Mouse (Mus musculus): ENCODE measurements at regions not wholly inside any gene's neighbourhood (a gene's known extent, or its start where the extent isn't known, plus 50 kb on each side); places are given as distances from the start of the nearest gene placed in this dataset.

DNA sequence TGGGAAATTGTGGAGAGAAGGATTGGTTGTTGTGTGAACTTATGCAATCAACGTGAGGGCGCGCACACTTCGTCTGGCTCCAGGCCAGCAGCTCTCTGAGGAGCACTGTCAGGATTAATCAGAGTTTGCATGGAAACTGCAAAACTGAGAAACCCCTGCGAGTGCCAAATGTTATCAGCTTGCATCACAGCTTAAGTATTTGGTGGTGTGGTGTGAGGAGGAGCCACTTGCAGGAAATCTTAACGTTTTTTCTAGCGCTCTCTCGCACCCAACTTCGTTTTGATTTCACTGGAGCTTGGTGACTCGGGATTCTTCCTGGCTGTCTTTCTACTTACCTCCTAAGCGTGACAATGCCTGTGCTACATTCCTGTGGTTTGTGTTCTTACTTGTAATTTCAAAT is 261.9 kb downstream of the Hhipl2 start:
- Histone ChIP-seq H3K4me1 (no peaks in the 10 kb centered on the region), H3K27ac (no peak overlapping the region), H3K27me3 (ENCODE audit: poor library complexity, severe bottlenecking) (no peaks in the 10 kb centered on the region), H3K9me3 (no peaks in the 10 kb centered on the region), H3K4me3 (no peak overlapping the region), H3K36me3 (replicated peaks) (no peaks in the 10 kb centered on the region)
- DNase-seq (ENCODE audit: extremely low spot score, low spot score) = no peak
- 81% methylated on average over 11 of the region's 11 CpGs for WGBS

DNA sequence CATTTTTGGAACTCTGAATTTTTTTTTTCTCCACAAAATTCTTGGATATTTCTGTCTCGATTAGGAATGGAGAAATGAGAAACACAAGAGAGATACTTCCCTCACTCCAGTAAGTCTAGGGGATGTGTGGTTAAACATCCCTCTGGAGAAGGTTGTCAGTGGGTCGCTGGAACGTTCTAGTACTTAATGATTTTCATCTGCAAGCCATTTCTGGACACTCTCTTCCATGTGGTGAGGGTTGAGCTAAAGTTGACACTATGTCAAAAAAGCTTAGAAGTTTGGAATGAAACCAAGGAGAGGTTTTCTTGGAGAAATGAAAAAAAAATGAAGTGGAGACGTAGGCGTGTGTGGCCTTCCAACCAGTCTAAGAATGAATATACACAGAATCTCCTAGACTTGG is 268.0 kb downstream of the Hhipl2 start:
- no peak for DNase-seq (ENCODE audit: extremely low spot score, low spot score)
- H3K27me3 ChIP-seq (ENCODE audit: poor library complexity, severe bottlenecking) = no peaks in the 10 kb centered on the region
- no peaks in the 10 kb centered on the region for H3K9me3 ChIP-seq
- WGBS = 92% methylated on average over 5 of the region's 5 CpGs
- no peak overlapping the region for H3K27ac ChIP-seq
- no peak overlapping the region for H3K4me3 ChIP-seq
- no peaks in the 10 kb centered on the region for H3K4me1 ChIP-seq
- no peaks in the 10 kb centered on the region for H3K36me3 ChIP-seq (replicated peaks)

DNA sequence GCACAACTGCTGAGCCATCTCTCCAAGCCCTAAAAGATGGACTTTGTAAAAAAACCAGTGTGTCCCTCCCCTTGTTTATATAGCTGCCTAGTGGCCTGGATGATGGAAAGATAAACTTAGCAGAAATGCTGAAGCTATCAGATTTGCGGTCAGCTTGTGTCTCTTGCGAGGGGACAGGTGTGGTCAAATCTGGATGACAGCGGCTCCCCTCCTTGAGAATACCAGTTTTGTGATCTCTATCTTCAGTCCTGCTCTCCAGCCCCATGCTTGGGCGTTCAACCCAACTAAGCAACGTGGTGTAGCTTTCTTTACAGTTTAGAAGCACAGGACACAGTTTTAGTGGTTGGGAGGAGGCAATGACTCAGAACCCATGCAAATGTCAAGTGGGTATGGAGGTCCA is 274.7 kb downstream of the Hhipl2 start:
- WGBS = 89% methylated on average over 5 of the region's 5 CpGs
- no peaks in the 10 kb centered on the region for H3K4me1 ChIP-seq
- no peaks in the 10 kb centered on the region for H3K9me3 ChIP-seq
- H3K27me3 ChIP-seq (ENCODE audit: poor library complexity, severe bottlenecking) = no peaks in the 10 kb centered on the region
- H3K36me3 ChIP-seq (replicated peaks) = no peaks in the 10 kb centered on the region
- H3K4me3 ChIP-seq = no peak overlapping the region
- no peak for DNase-seq (ENCODE audit: extremely low spot score, low spot score)
- H3K27ac ChIP-seq = no peak overlapping the region

DNA sequence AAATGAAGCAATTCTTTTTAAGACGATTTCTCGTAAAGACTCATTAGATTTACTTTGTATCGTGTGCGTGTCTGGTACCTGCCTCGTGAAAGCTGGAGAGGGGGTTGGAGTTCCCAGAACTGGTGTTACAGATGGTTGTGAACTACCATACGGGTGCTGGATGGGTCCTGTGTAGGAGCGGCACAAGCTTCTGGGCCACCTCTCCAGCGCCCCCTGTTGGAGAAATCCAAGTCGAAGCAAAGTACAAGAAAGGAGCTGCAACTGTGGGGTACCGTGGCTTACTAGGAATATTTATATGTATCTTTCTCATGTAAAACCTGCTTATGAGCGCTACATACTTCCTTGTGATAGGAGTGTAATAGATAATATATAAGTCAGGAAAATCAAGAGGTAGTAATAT is 281.3 kb downstream of the Hhipl2 start:
- no peak overlapping the region for H3K27ac ChIP-seq
- H3K36me3 ChIP-seq (replicated peaks) = no peaks in the 10 kb centered on the region
- no peak for DNase-seq (ENCODE audit: extremely low spot score, low spot score)
- no peak overlapping the region for H3K4me3 ChIP-seq
- H3K4me1 ChIP-seq = no peaks in the 10 kb centered on the region
- WGBS = 82% methylated on average over 11 of the region's 11 CpGs
- no peaks in the 10 kb centered on the region for H3K9me3 ChIP-seq
- no peaks in the 10 kb centered on the region for H3K27me3 ChIP-seq (ENCODE audit: poor library complexity, severe bottlenecking)

DNA sequence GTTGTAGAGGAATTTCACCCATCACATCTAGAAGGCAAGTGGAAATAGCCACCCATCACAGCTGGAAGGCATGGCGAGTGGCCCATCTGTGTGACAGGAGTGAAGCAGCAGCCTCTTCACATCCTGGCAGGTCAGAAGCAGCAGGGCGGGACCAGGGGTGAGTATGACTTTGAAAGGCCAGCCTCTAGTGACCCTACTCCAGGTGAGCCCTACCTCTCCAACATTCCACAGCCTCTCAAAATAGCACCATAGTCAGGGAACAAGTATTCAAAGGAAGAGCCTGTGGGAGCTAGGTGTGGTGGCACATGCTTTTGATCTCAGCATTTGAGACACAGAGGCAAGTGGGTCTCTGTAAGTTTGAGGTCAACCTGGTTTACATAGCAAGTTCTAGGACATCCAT is 284.9 kb downstream of the Hhipl2 start:
- 88% methylated on average over 2 of the region's 2 CpGs for WGBS
- no peak for DNase-seq (ENCODE audit: extremely low spot score, low spot score)

DNA sequence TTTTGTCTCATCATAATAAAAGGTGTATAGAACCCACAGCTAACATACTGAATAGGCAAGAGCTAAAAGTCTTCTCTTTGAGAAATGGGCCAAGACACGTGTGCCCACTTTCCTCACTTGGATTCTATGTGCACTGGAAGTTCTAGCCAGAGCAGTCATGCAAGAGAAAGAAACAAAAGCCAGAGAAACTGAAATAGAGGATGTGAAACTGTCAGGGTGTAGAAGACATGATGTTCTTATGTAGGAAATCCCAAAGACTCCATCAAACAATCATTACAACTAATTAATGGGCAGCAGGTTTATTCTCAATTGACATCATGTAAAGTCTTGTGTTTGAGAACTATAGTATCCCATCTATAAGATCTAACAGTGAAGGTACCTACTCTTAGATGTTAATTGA is 294.9 kb downstream of the Hhipl2 start:
- WGBS = 87% methylated on average over 1 of the region's 1 CpGs
- H3K4me3 ChIP-seq = no peak overlapping the region
- no peaks in the 10 kb centered on the region for H3K36me3 ChIP-seq (replicated peaks)
- H3K4me1 ChIP-seq = no peaks in the 10 kb centered on the region
- no peak overlapping the region for H3K27ac ChIP-seq
- no peaks in the 10 kb centered on the region for H3K9me3 ChIP-seq
- no peak for DNase-seq (ENCODE audit: extremely low spot score, low spot score)
- no peaks in the 10 kb centered on the region for H3K27me3 ChIP-seq (ENCODE audit: poor library complexity, severe bottlenecking)

More for the DNA sequence above, 284.9 kb downstream of the Hhipl2 start:
- no peaks in the 10 kb centered on the region for H3K4me1 ChIP-seq
- H3K27me3 ChIP-seq (ENCODE audit: poor library complexity, severe bottlenecking) = no peaks in the 10 kb centered on the region
- H3K36me3 ChIP-seq (replicated peaks) = no peaks in the 10 kb centered on the region
- H3K9me3 ChIP-seq = no peaks in the 10 kb centered on the region
- H3K4me3 ChIP-seq = no peak overlapping the region
- H3K27ac ChIP-seq = no peak overlapping the region

DNA sequence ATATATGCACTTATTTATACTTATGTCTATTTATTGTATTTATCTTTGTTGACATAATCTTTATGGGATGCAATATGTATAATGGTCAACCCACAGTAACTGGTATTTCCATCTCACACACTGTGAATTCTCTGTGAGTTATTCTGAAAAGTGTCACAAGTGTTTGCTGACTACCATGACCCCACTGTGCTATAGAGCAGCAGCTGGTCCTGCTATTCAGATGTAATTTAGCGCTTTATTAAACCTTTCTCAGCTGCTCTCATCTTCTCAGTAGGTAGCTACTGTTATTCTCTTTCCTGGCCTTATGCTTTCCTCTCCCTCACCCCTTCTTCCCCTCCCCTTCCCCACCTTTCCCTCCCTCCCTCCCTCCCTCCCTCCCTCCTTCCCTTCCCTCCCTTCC is 296.0 kb upstream of the Dusp10 start:
- DNase-seq (ENCODE audit: extremely low spot score, low spot score) = no peak
- Histone ChIP-seq H3K27me3 (ENCODE audit: poor library complexity, severe bottlenecking) (no peaks in the 10 kb centered on the region), H3K4me3 (no peak overlapping the region), H3K36me3 (replicated peaks) (no peaks in the 10 kb centered on the region), H3K4me1 (no peaks in the 10 kb centered on the region), H3K9me3 (no peaks in the 10 kb centered on the region), H3K27ac (no peak overlapping the region)
- 83% methylated on average over 1 of the region's 1 CpGs for whole genome bisulfite sequencing

DNA sequence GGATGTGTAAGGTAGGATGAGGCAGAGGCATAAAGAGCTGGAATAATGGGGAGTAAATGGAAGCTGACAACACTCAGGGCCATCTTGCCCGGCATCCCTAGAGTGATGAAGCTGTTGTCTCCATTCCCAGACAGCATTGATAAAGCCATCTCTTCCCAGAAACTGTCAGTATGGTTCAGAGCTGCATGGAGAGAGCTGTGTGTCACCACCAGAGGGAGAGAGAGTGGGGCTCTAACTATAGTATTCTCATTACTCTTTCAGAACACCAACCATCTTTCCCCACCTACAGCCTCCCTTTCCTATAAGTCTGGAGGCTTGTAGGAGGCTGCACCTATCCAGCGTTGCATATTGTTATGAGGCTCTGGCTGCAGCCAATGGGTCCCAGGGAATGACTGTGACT is 264.0 kb upstream of the Dusp10 start:
- no peak overlapping the region for H3K27ac ChIP-seq

DNA sequence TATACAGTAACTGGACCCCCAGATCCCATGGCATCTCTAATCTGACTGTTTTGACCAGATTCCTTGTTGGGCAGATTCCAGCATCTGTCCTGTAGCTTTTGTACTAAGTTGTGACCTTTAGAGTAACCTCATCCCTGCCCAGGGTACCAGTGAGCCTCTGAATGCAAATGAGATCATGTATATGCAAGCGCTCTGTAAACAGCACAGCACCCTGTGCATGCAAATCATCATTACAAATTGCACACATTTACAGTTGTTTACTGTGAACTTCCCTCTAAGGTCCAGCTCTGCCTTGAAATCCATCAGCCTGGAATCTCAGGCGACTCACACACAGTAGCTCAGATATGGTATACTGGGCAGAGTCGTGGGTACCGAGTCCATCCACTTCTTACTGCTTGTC is 258.6 kb upstream of the Dusp10 start:
- Histone ChIP-seq H3K4me1 (no peaks in the 10 kb centered on the region), H3K36me3 (replicated peaks) (no peaks in the 10 kb centered on the region), H3K4me3 (no peak overlapping the region), H3K27ac (no peak overlapping the region), H3K9me3 (no peaks in the 10 kb centered on the region), H3K27me3 (ENCODE audit: poor library complexity, severe bottlenecking) (no peaks in the 10 kb centered on the region)
- DNase-seq (ENCODE audit: extremely low spot score, low spot score) = no peak
- 93% methylated on average over 4 of the region's 4 CpGs for WGBS

More for the DNA sequence above, 264.0 kb upstream of the Dusp10 start:
- H3K9me3 ChIP-seq = no peaks in the 10 kb centered on the region
- H3K36me3 ChIP-seq (replicated peaks) = no peaks in the 10 kb centered on the region
- 86% methylated on average over 2 of the region's 2 CpGs for WGBS
- H3K4me3 ChIP-seq = no peak overlapping the region
- H3K4me1 ChIP-seq = 0 out of 2 replicates have a peak, but pooled peaks cover 1% of the 10 kb centered on the region
- DNase-seq (ENCODE audit: extremely low spot score, low spot score) = no peak
- no peaks in the 10 kb centered on the region for H3K27me3 ChIP-seq (ENCODE audit: poor library complexity, severe bottlenecking)

DNA sequence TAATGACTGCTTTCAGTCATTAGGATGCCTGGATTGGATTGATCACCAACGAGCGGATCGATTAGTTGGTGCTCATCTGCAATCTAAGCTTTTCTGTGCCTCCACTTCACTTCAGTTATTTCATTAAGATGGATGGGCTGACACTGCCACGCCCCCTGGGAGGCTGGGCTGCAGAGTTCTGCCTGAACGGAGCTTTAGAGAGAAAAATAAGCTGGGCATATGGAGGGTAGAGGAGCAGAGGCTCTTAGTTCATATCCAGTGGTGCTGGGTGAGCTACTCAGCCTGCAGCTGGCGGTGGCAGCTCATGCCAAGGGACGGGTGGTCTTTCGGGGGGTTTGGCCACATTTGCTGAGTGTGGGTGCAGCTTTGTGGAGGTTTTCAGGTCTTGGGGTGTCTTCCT is 256.4 kb upstream of the Dusp10 start:
- no peak for DNase-seq (ENCODE audit: extremely low spot score, low spot score)
- Histone ChIP-seq H3K4me3 (no peak overlapping the region), H3K36me3 (replicated peaks) (no peaks in the 10 kb centered on the region), H3K27me3 (ENCODE audit: poor library complexity, severe bottlenecking) (no peaks in the 10 kb centered on the region), H3K4me1 (no peaks in the 10 kb centered on the region), H3K9me3 (no peaks in the 10 kb centered on the region), H3K27ac (no peak overlapping the region)
- 84% methylated on average over 8 of the region's 8 CpGs for WGBS

DNA sequence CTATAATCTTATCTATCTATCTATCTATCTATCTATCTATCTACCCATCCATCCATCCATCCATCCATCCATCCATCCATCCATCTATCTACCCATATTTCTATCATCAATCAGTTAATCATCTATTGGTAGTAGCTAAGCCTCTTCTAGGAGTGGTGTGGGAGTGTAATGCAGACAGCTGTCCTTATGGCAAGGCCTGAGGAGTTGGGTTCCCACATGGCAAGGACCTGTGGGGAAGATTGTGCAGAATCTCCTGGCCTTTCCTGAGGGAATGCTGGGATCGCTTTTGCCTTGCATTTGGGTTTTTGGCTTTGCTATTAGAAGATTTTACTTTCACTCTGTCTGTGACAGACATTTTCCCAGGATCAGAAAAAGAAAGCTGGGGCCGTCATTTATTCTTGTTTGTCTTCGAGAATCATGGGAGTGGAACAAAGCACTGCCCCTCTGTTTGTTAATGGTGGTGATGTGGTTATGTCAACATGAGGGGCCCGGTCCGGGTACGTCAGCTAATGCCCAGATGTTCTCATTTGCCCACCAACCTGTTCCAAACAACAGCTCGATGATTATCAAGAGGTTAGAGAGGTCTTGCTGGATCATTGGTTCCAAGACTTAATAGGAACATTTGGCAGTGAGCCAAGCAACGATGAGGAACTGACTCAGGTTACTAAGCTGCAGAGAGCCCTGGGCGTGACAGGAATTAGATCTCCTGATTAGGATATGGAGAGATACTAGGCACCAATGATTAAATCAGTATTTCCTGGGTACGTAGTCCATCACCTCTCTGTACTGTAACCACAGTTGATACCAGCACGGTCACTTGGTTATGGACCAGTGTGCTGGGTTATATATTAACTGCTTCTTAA is 249.0 kb upstream of the Dusp10 start:
- Histone ChIP-seq H3K27ac (no peak overlapping the region), H3K27me3 (ENCODE audit: poor library complexity, severe bottlenecking) (no peaks in the 10 kb centered on the region), H3K9me3 (no peaks in the 10 kb centered on the region), H3K4me1 (no peaks in the 10 kb centered on the region), H3K4me3 (no peak overlapping the region), H3K36me3 (replicated peaks) (no peaks in the 10 kb centered on the region)
- 84% methylated on average over 11 of the region's 11 CpGs for WGBS
- no peak for DNase-seq (ENCODE audit: extremely low spot score, low spot score)

DNA sequence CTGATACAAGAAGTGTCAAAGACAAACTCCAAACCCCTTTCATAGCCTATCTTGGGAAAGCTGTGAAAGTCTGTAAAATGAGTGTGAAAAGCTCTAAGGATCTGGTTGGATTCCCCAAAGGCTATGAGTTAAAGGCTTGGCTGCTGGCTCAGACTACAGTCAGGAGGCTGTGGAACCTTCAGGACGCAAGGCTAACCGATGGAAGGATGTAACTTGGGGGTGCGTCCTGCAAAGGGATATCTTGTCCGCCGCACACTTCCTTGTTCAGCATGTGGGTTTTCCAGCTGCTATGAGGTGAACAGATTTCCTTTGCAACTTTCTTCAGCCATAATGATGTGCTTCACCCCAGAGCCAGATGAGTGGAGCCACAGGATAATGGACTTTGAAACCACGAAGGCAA is 240.3 kb upstream of the Dusp10 start:
- Histone ChIP-seq H3K36me3 (replicated peaks) (no peaks in the 10 kb centered on the region), H3K4me3 (no peak overlapping the region), H3K4me1 (no peaks in the 10 kb centered on the region), H3K27ac (no peak overlapping the region), H3K9me3 (no peaks in the 10 kb centered on the region), H3K27me3 (ENCODE audit: poor library complexity, severe bottlenecking) (no peaks in the 10 kb centered on the region)
- no peak for DNase-seq (ENCODE audit: extremely low spot score, low spot score)
- 92% methylated on average over 6 of the region's 6 CpGs for WGBS

DNA sequence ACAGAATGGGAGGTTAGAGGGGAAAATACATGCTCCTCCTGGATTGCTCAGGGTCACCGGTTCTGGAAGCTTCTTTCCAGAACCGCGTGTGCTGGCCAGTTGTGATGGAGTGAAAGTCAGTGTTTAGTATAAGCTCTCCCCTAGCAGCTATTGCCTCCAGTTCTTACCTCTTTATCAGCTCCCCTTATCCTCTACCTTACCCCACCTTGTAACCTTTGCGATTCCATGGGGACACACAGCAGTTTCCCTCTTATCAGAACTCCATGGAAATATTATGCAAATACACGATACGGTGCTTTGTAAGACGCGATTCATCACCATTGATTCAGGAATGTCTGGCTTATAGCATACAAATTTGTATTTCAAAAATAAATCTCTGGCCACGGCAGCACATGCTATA is 232.9 kb upstream of the Dusp10 start:
- H3K27me3 ChIP-seq (ENCODE audit: poor library complexity, severe bottlenecking) = no peaks in the 10 kb centered on the region
- H3K9me3 ChIP-seq = no peaks in the 10 kb centered on the region
- H3K27ac ChIP-seq = no peak overlapping the region
- WGBS = 93% methylated on average over 9 of the region's 9 CpGs
- no peak for DNase-seq (ENCODE audit: extremely low spot score, low spot score)
- no peaks in the 10 kb centered on the region; the same call in 1 of the 2 replicates for H3K4me1 ChIP-seq
- H3K36me3 ChIP-seq (replicated peaks) = no peaks in the 10 kb centered on the region
- H3K4me3 ChIP-seq = no peak overlapping the region

DNA sequence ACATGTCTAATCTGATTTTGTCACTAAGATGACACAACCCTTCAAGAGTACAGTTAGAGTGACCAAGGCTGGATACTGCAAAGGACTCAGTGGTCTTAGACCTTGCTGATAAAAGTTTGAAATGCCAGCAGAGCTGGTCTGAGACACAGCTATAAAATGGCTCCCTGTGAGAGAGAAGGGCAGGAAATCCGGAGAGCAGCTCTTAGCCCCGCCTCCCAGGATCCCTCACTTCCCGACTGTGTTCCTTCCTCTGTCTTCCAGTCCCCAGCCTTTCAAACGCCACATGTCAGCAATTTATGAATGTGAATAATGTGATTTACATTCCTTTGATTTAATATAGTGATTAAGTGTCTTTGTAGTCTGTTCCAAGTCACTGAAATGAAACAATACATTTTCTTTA is 232.3 kb upstream of the Dusp10 start:
- Histone ChIP-seq H3K4me3 (no peak overlapping the region), H3K36me3 (replicated peaks) (no peaks in the 10 kb centered on the region), H3K27ac (no peak overlapping the region), H3K27me3 (ENCODE audit: poor library complexity, severe bottlenecking) (no peaks in the 10 kb centered on the region), H3K4me1 (no peaks in the 10 kb centered on the region; the same call in 1 of the 2 replicates), H3K9me3 (no peaks in the 10 kb centered on the region)
- DNase-seq (ENCODE audit: extremely low spot score, low spot score) = no peak
- 63% methylated on average over 4 of the region's 4 CpGs for WGBS

Measured in forebrain, embryonic 10.5 days (tissue).